Mouse (Mus musculus) forebrain, embryonic 13.5 days (tissue): Measurements from ENCODE around the gene Tsga10. TPM values are rescaled to one million over a fixed set of nuclear protein-coding genes. Genes with fewer than 3 reads are reported as not detected.

Experiments used
- ATAC-seq: fragments of 200-750 bp; cut with Nextera tagmentation; 2 replicates; pipeline ENCODE4 v1.8.0; 2017
- H3K27ac ChIP-seq: fragments of 300-500 bp; sonication (generic); 2 replicates; pipeline ENCODE4 v1.5.1; 2015; ENCODE audit warnings: inconsistent platforms, mild to moderate bottlenecking, moderate library complexity
- H3K27me3 ChIP-seq: fragments of 300-500 bp; sonication (generic); 2 replicates; pipeline ENCODE4 v1.6.1; 2015; ENCODE audit warnings: mild to moderate bottlenecking, inconsistent platforms
- H3K36me3 ChIP-seq: fragments of 300-500 bp; sonication (generic); 2 replicates; pipeline ENCODE4 v1.6.1; 2015; ENCODE audit warnings: mild to moderate bottlenecking, inconsistent platforms; ENCODE audit not compliant: poor library complexity, severe bottlenecking
- H3K4me1 ChIP-seq: fragments of 300-500 bp; sonication (generic); 2 replicates; pipeline ENCODE4 v1.6.1; 2015; ENCODE audit warnings: inconsistent platforms
- H3K4me2 ChIP-seq: fragments of 300-500 bp; sonication (generic); 2 replicates; pipeline ENCODE4 v1.6.1; 2015; ENCODE audit warnings: inconsistent platforms, mild to moderate bottlenecking, moderate library complexity
- H3K4me3 ChIP-seq: fragments of 300-500 bp; sonication (generic); 2 replicates; pipeline ENCODE4 v1.5.1; 2015; ENCODE audit warnings: mild to moderate bottlenecking, inconsistent platforms
- H3K9ac ChIP-seq: fragments of 300-500 bp; sonication (generic); 2 replicates; pipeline ENCODE4 v1.6.1; 2015; ENCODE audit warnings: mild to moderate bottlenecking, inconsistent platforms
- H3K9me3 ChIP-seq: fragments of 300-500 bp; sonication (generic); replicated peaks from 2 replicates; pipeline ENCODE4 v1.6.1; 2016; ENCODE audit warnings: inconsistent platforms
- WGBS: fragments of 180-500 bp; shearing (Covaris S2); methylation state at CpG from one replicate; pipeline ENCODE4 v1.1.7; 2015; 5-methylcytosine and 5-hydroxymethylcytosine counted together
- polyA plus RNA-seq: library from polyadenylated mRNA; unstranded; fragments of >200 nt; fragmentation: Nextera tagmentation; extraction: Ambion mirVana; gene quantifications from 2 replicates; pipeline ENCODE4 v1.2.1, GENCODE M21; 2015

Tsga10 gene
- polyA plus RNA-seq, 1 experiment from 2014 or later, result 21.3 TPM

- no peak overlapping the region for H3K4me3 ChIP-seq
- WGBS, result 91% methylated on average over 4 of the region's 4 CpGs
Measured at GRCm38 (mm10) chr1:37873157-37873556, 6.9 kb upstream of the Tsga10 start.

DNA sequence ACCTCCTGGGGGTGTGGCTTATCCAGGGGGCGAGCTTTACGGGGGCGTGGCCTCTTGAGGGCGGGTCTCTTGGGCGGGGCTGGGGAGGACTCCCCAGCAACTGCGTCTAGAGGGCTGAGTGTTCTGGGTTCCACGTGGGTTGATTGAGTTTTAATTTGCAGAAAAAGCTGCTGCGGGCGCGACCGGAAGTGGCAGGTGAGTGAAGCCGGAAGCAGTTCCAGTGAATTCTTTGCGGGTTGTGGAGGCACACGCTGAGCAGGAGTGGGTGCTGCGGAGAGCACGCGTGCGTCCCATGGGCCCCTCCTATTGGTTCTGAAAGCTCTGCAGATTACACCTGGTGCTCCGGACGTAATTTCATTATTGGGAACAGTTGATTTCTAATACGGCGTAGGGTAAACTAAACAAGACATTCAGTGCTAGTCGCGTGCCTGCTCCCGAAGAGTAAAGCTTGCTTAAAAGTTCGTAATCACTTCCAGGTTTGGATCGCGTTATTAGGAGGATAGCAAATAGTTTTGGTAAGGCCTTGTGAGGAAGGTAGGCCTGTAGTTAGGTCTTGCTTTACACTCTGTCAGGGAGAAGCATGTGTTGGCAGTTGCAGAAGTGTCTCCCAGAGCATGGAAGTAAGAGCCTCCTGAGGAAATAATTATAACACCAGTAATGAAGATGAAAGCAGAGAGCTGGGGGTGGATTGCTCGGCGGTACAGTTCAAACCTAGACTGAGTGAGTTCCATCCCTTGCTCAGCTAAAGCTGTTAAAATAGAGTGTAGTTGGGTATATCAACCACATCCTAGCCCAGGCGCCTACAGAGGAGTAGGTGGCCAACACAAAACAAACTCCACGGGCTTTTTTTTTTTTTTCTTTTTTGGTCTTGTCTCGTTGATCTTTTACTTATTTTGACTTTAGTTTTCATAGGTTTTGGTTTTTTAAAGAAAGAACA is 6.2 kb upstream of the Tsga10 start:
- Histone ChIP-seq H3K27me3 (peaks cover 8% of the 10 kb centered on the region), H3K27ac (peak overlapping the region; percentile 44), H3K4me1 (peaks cover 11% of the 10 kb centered on the region), H3K9me3 (peaks cover 2% of the 10 kb centered on the region; the same call in 1 of the 2 replicates), H3K36me3 (peaks cover 27% of the 10 kb centered on the region), H3K4me2 (peak overlapping the region; percentile 65), H3K9ac (peak overlapping the region; percentile 43), H3K4me3 (peak overlapping the region; percentile 48)
- peak; percentile 92 for ATAC-seq
- 7% methylated on average over 33 of the region's 33 CpGs for WGBS

More at GRCm38 (mm10) chr1:37873157-37873556, 6.9 kb upstream of the Tsga10 start:
- Histone ChIP-seq H3K27ac (no peak overlapping the region), H3K9ac (no peak overlapping the region), H3K4me2 (peak overlapping the region; percentile 65), H3K4me1 (peaks cover 11% of the 10 kb centered on the region), H3K36me3 (peaks cover 35% of the 10 kb centered on the region), H3K27me3 (peaks cover 8% of the 10 kb centered on the region), H3K9me3 (peaks cover 2% of the 10 kb centered on the region; the same call in 1 of the 2 replicates)
- no peak for ATAC-seq

DNA sequence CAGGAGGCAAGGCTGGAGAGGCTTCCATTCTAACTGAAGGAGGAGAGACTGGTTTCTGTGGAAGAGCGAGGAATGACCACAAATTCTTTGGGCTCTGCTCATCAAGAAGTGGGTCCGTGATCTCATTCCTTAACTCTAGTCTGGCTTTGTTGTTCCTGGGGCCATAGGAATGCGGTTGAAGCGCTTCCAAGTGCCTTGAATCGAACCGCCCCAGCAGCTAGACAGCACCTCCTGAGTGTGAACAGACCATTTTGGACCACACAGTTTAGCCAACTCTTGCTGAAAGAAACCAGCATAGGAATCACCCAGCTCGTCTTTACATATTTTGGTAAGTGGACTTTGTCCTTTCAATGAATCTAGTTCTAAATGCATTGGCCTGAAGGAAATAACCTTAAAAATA is 5.5 kb upstream of the Tsga10 start, which contains the start of gene Lipt1:
Gene Lipt1, plus strand, starts transcription at position 35 of the 400 bp plus-strand sequence.
- peak within 1 kb of the TSS; percentile 43 for H3K9ac ChIP-seq
- peaks cover 2% of the 10 kb centered on the region; the same call in 1 of the 2 replicates for H3K9me3 ChIP-seq
- peak within 1 kb of the TSS; percentile 48 for H3K4me3 ChIP-seq
- peaks cover 20% of the 10 kb centered on the region for H3K36me3 ChIP-seq
- H3K27ac ChIP-seq, result peak within 1 kb of the TSS; percentile 44
- H3K4me2 ChIP-seq, result peak within 1 kb of the TSS; percentile 65
- H3K4me1 ChIP-seq, result peaks cover 11% of the 10 kb centered on the region
- peak; percentile 67 for ATAC-seq
- peaks cover 8% of the 10 kb centered on the region for H3K27me3 ChIP-seq
- 5% methylated on average over 7 of the region's 7 CpGs for WGBS

GRCm38 (mm10) chr1:37869362-37869761 is 3.1 kb upstream of the Tsga10 start:
- Histone ChIP-seq H3K27me3 (peaks cover 8% of the 10 kb centered on the region), H3K4me3 (no peak overlapping the region), H3K9me3 (no peaks in the 10 kb centered on the region), H3K4me2 (no peak overlapping the region), H3K36me3 (no peaks in the 10 kb centered on the region), H3K27ac (no peak overlapping the region), H3K9ac (no peak overlapping the region), H3K4me1 (peaks cover 19% of the 10 kb centered on the region)
- ATAC-seq, result no peak
- 54% methylated on average over 2 of the region's 2 CpGs for WGBS

- H3K4me1 ChIP-seq, result peaks cover 23% of the 10 kb centered on the region
- no peak overlapping the region for H3K4me2 ChIP-seq
- H3K9ac ChIP-seq, result no peak overlapping the region
- no peaks in the 10 kb centered on the region for H3K9me3 ChIP-seq
- no peaks in the 10 kb centered on the region for H3K36me3 ChIP-seq
- ATAC-seq, result no peak
- H3K27me3 ChIP-seq, result peaks cover 8% of the 10 kb centered on the region
- whole genome bisulfite sequencing, result 65% methylated on average over 10 of the region's 10 CpGs
- H3K4me3 ChIP-seq, result no peak overlapping the region
- H3K27ac ChIP-seq, result no peak overlapping the region
Measured at GRCm38 (mm10) chr1:37868640-37869039, 2.4 kb upstream of the Tsga10 start.

- WGBS, result 74% methylated on average over 10 of the region's 10 CpGs
- H3K4me2 ChIP-seq, result no peak overlapping the region
- H3K4me3 ChIP-seq, result no peak overlapping the region
- ATAC-seq, result no peak
- H3K9me3 ChIP-seq, result no peaks in the 10 kb centered on the region
- peaks cover 19% of the 10 kb centered on the region for H3K4me1 ChIP-seq
- peaks cover 8% of the 10 kb centered on the region for H3K27me3 ChIP-seq
- H3K27ac ChIP-seq, result no peak overlapping the region
- H3K9ac ChIP-seq, result no peak overlapping the region
- H3K36me3 ChIP-seq, result no peaks in the 10 kb centered on the region
Measured at GRCm38 (mm10) chr1:37867684-37868322, 1.6 kb upstream of the Tsga10 start.

DNA sequence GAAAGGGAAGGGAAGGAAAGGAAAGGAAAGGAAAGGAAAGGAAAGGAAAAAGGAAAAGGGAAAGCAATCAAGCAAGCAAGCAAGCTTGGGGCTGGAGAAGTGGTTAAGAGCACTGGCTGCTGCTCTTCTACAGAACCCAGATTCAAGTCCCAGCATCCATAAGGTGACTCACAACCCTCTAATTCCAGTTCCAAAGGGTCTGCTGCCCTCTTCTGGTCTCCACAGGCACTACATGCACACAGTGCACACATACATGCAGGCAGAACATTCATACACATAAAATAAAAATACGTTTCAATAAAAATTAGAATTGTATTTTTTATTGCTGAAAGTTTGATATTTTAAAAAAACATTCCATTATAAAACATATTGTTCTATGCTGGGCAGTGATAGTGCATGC is 827 bp upstream of the Tsga10 start:
- Histone ChIP-seq H3K9me3 (no peaks in the 10 kb centered on the region), H3K4me2 (no peak overlapping the region), H3K9ac (no peak overlapping the region), H3K36me3 (no peaks in the 10 kb centered on the region), H3K27ac (no peak overlapping the region), H3K27me3 (peaks cover 8% of the 10 kb centered on the region), H3K4me3 (no peak overlapping the region), H3K4me1 (peaks cover 16% of the 10 kb centered on the region)
- ATAC-seq, result no peak
- 73% methylated on average over 1 of the region's 1 CpGs for WGBS

- no peak for ATAC-seq
- Histone ChIP-seq H3K4me3 (peak overlapping the region; percentile 66), H3K9ac (peak overlapping the region; percentile 82), H3K4me1 (peaks cover 12% of the 10 kb centered on the region; the same call in 1 of the 2 replicates), H3K27me3 (peaks cover 8% of the 10 kb centered on the region), H3K9me3 (no peaks in the 10 kb centered on the region), H3K27ac (peak overlapping the region; percentile 85), H3K36me3 (no peaks in the 10 kb centered on the region), H3K4me2 (peak overlapping the region; percentile 68)
- WGBS, result 11% methylated on average over 23 of the region's 23 CpGs
Measured at GRCm38 (mm10) chr1:37865401-37866215, 621 bp downstream of the Tsga10 start.

GRCm38 (mm10) chr1:37864511-37865400 is 1.5 kb downstream of the Tsga10 start:
- Histone ChIP-seq H3K9me3 (no peaks in the 10 kb centered on the region), H3K4me1 (peaks cover 12% of the 10 kb centered on the region; the same call in 1 of the 2 replicates), H3K27ac (peak overlapping the region; percentile 85), H3K4me2 (peak overlapping the region; percentile 68), H3K27me3 (peaks cover 8% of the 10 kb centered on the region), H3K4me3 (peak overlapping the region; percentile 66), H3K9ac (peak overlapping the region; percentile 82), H3K36me3 (no peaks in the 10 kb centered on the region)
- peak; percentile 98 for ATAC-seq
- under 1% methylated on average over 88 of the region's 90 CpGs for WGBS

- no peak for ATAC-seq
- Histone ChIP-seq H3K27me3 (no peaks in the 10 kb centered on the region), H3K4me2 (no peak overlapping the region), H3K9me3 (no peaks in the 10 kb centered on the region), H3K27ac (no peak overlapping the region), H3K4me3 (no peak overlapping the region), H3K4me1 (no peaks in the 10 kb centered on the region), H3K9ac (no peak overlapping the region), H3K36me3 (peaks cover 18% of the 10 kb centered on the region)
- 67% methylated on average over 2 of the region's 2 CpGs for WGBS
Measured at GRCm38 (mm10) chr1:37850696-37851095, 15.5 kb downstream of the Tsga10 start.

GRCm38 (mm10) chr1:37846878-37847277 is 19.4 kb downstream of the Tsga10 start:
- Histone ChIP-seq H3K4me1 (no peaks in the 10 kb centered on the region), H3K27me3 (no peaks in the 10 kb centered on the region), H3K4me2 (no peak overlapping the region), H3K27ac (no peak overlapping the region), H3K36me3 (no peaks in the 10 kb centered on the region), H3K4me3 (no peak overlapping the region), H3K9me3 (no peaks in the 10 kb centered on the region), H3K9ac (no peak overlapping the region)
- no peak for ATAC-seq
- WGBS, result 85% methylated on average over 8 of the region's 8 CpGs
